Mouse (Mus musculus): ENCODE results near the gene Myo5a. TPM values are rescaled to one million over a fixed set of nuclear protein-coding genes. Genes with fewer than 3 reads are reported as not detected.

Gene Myo5a
- polyA plus RNA-seq, 1 experiment from 2014 or later, result 34.5 TPM

DNA sequence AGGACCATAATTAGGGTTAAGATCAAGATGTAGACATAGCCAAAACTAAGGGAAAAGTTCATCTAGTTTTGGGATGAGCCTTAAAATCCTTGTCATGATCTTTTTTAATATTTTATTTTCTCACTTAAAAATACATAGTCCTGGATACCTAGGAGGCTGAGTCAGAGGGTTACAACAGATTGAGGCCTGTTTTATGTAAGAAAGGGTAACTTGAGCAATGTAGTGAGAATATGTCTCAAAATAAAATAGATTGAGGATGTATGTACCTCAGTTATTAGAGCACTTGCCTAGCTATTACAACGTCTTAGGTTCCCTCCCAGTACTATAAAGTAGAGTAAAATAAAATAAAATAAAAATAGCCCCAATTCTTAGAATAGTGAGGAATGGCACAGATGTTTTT lies 21.3 kb downstream of the Myo5a start:
- Histone ChIP-seq H3K36me3 (ENCODE audit: control insufficient read depth, insufficient read depth) (no peaks in the 10 kb centered on the region), H3K9me3 (ENCODE audit: control insufficient read depth, low read length) (no peaks in the 10 kb centered on the region), H3K4me1 (replicated peaks; ENCODE audit: control insufficient read depth, insufficient read depth, low read length) (no peaks in the 10 kb centered on the region; the same call in 1 of the 2 replicates), H3K9ac (replicated peaks; ENCODE audit: low read depth, low read length) (no peak overlapping the region), H3K27ac (ENCODE audit: low read length) (no peak overlapping the region), H3K4me3 (replicated peaks; ENCODE audit: low read length) (no peak overlapping the region), H3K4me2 (ENCODE audit: low read length) (no peak overlapping the region), H3K27me3 (replicated peaks; ENCODE audit: control insufficient read depth, insufficient read depth, low read length) (no peaks in the 10 kb centered on the region)
- WGBS, result 78% methylated on average over 1 of the region's 1 CpGs
- no peak for ATAC-seq

DNA sequence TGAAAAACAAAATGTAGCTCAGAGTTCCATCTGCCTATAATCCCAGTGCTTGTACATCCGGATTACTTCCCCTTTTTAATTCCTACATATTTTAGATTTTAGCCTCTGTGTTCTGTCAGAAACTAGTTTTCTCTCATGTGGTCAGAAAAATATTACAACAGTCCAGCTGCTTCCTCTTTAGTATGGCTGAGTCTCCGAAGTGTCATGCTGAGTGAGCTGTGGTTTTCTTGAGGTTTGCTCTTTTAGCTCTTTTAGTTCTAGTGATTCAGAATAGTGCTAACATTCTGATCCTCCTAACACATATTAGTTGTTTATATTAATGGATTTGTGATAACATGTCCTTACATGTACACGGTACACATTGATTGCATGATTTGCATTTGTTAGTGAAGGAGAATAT lies 23.9 kb downstream of the Myo5a start:
- H3K27me3 ChIP-seq (replicated peaks; ENCODE audit: control insufficient read depth, insufficient read depth, low read length), result no peaks in the 10 kb centered on the region
- WGBS, result 89% methylated on average over 3 of the region's 3 CpGs
- no peak for ATAC-seq

DNA sequence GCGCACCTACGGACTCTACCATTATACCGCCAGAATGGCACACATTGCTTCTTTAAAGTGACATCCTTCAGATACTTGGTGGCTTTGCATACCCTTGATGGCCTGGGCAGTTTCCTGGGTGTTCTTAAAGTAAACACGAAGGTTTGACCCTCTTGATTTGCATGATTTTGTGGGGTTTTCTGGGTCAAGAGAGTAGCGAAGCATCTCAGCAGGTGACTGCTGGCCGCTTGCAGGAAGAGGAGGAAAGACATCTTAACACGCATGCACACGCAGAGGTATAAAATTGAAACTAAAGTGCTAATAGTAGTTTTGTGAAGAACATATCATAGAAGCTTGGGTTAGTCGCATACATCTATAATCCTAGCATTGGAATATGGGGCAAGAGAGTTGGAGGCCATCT lies 28.1 kb downstream of the Myo5a start:
- WGBS, result 97% methylated on average over 9 of the region's 9 CpGs
- Histone ChIP-seq H3K4me2 (ENCODE audit: low read length) (no peak overlapping the region), H3K27me3 (replicated peaks; ENCODE audit: control insufficient read depth, insufficient read depth, low read length) (no peaks in the 10 kb centered on the region), H3K36me3 (ENCODE audit: control insufficient read depth, insufficient read depth) (no peaks in the 10 kb centered on the region), H3K4me3 (replicated peaks; ENCODE audit: low read length) (no peak overlapping the region), H3K27ac (ENCODE audit: low read length) (no peak overlapping the region), H3K9me3 (ENCODE audit: control insufficient read depth, low read length) (no peaks in the 10 kb centered on the region), H3K4me1 (replicated peaks; ENCODE audit: control insufficient read depth, insufficient read depth, low read length) (no peaks in the 10 kb centered on the region), H3K9ac (replicated peaks; ENCODE audit: low read depth, low read length) (no peak overlapping the region)
- ATAC-seq, result no peak

More for the DNA sequence above, 23.9 kb downstream of the Myo5a start:
- no peak overlapping the region for H3K27ac ChIP-seq (ENCODE audit: low read length)
- H3K4me2 ChIP-seq (ENCODE audit: low read length), result no peak overlapping the region
- H3K4me1 ChIP-seq (replicated peaks; ENCODE audit: control insufficient read depth, insufficient read depth, low read length), result no peaks in the 10 kb centered on the region
- H3K4me3 ChIP-seq (replicated peaks; ENCODE audit: low read length), result no peak overlapping the region
- no peak overlapping the region for H3K9ac ChIP-seq (replicated peaks; ENCODE audit: low read depth, low read length)
- H3K9me3 ChIP-seq (ENCODE audit: control insufficient read depth, low read length), result no peaks in the 10 kb centered on the region
- no peaks in the 10 kb centered on the region for H3K36me3 ChIP-seq (ENCODE audit: control insufficient read depth, insufficient read depth)

DNA sequence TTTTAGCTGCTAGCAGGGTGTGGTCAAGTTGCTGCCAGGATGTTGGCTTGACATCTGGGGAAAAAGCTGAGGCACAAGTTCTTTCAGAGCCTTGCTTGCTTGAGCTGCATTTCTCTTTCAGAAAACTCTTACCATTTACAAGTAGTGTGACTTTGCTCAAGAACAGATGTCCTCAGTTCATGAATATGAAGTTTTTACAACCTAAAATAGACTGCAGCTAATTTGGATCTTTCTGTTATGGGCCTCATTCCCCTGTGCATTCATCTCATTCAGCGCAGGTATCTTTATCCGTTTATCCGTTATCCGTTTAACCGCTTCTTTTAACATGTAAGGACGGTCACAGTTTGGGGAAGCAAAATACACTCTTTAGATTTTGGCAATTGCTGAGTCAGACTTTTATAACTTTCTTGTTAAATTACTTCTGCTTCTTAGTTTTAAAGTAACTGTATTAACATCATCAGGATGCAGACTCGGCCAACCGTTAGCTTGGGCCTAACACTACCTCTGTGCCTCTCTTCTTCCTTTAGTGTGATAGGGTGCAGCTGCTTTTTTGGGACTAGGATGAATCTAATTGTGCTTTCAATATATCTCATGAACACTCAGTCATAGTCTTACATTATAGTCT lies 29.5 kb downstream of the Myo5a start:
- ATAC-seq, result 0 out of 2 replicates have a peak, but pooled peaks have one; percentile 31
- Histone ChIP-seq H3K27me3 (replicated peaks; ENCODE audit: control insufficient read depth, insufficient read depth, low read length) (no peaks in the 10 kb centered on the region), H3K27ac (ENCODE audit: low read length) (no peak overlapping the region), H3K9ac (replicated peaks; ENCODE audit: low read depth, low read length) (no peak overlapping the region), H3K4me2 (ENCODE audit: low read length) (no peak overlapping the region), H3K36me3 (ENCODE audit: control insufficient read depth, insufficient read depth) (no peaks in the 10 kb centered on the region), H3K9me3 (ENCODE audit: control insufficient read depth, low read length) (no peaks in the 10 kb centered on the region), H3K4me3 (replicated peaks; ENCODE audit: low read length) (no peak overlapping the region), H3K4me1 (replicated peaks; ENCODE audit: control insufficient read depth, insufficient read depth, low read length) (no peaks in the 10 kb centered on the region)
- WGBS, result 87% methylated on average over 8 of the region's 8 CpGs

DNA sequence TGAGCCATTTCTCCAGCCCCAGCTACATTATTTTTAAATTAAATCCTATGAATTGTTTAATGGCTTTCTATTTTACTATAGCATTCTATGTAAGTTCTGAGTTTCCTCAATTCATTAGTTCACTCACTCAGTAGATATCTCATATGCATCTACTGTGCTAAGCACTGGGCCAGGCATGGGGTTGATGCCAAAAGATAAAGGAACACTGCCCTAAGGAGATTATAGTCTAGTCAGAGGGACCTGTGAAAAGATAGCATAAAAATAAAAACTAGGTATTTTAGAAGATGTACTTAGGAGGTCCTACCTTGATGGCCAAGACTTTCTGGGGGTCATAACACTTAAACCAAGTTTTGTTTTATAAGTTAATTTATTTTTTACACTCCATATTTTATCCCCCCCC lies 31.3 kb downstream of the Myo5a start:
- Histone ChIP-seq H3K27ac (ENCODE audit: low read length) (no peak overlapping the region), H3K36me3 (ENCODE audit: control insufficient read depth, insufficient read depth) (no peaks in the 10 kb centered on the region), H3K27me3 (replicated peaks; ENCODE audit: control insufficient read depth, insufficient read depth, low read length) (no peaks in the 10 kb centered on the region), H3K4me1 (replicated peaks; ENCODE audit: control insufficient read depth, insufficient read depth, low read length) (no peaks in the 10 kb centered on the region), H3K4me3 (replicated peaks; ENCODE audit: low read length) (no peak overlapping the region), H3K9ac (replicated peaks; ENCODE audit: low read depth, low read length) (no peak overlapping the region), H3K9me3 (ENCODE audit: control insufficient read depth, low read length) (no peaks in the 10 kb centered on the region), H3K4me2 (ENCODE audit: low read length) (no peak overlapping the region)
- no peak for ATAC-seq

DNA sequence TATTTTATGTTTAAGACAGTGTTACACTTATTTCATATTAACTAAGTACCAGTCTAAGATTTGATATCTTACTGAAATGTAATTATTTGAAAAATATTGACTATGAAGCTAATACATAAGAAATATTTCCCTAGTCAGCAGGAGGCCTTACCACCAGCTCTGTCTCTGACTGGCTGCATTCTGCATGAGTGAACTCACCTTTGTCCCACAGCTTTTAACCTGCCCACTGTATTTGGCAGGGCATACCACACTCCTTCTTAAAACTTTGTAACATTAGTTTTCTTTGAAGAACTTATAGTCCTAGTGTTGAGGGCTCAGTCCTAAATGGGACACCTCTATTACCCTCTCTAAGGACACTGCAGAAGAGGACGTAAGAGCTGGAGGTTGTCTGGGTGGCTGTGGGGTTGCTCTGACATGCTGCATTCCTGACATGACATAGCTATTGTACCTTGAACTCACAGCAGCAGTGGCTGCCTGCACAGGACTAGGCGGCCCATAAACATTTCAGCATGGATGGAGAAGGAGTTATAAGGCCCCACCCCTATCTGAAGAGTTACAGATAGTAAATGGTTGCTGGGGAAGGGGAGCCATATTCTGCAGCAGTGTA lies 45.9 kb downstream of the Myo5a start:
- H3K4me2 ChIP-seq (ENCODE audit: low read length), result no peak overlapping the region
- no peaks in the 10 kb centered on the region for H3K27me3 ChIP-seq (replicated peaks; ENCODE audit: control insufficient read depth, insufficient read depth, low read length)
- no peak overlapping the region for H3K9ac ChIP-seq (replicated peaks; ENCODE audit: low read depth, low read length)
- 81% methylated on average over 2 of the region's 2 CpGs for WGBS
- H3K36me3 ChIP-seq (ENCODE audit: control insufficient read depth, insufficient read depth), result peaks cover 2% of the 10 kb centered on the region; the same call in 1 of the 2 replicates
- H3K4me1 ChIP-seq (replicated peaks; ENCODE audit: control insufficient read depth, insufficient read depth, low read length), result no peaks in the 10 kb centered on the region
- ATAC-seq, result no peak
- no peaks in the 10 kb centered on the region for H3K9me3 ChIP-seq (ENCODE audit: control insufficient read depth, low read length)
- H3K4me3 ChIP-seq (replicated peaks; ENCODE audit: low read length), result no peak overlapping the region
- no peak overlapping the region for H3K27ac ChIP-seq (ENCODE audit: low read length)

DNA sequence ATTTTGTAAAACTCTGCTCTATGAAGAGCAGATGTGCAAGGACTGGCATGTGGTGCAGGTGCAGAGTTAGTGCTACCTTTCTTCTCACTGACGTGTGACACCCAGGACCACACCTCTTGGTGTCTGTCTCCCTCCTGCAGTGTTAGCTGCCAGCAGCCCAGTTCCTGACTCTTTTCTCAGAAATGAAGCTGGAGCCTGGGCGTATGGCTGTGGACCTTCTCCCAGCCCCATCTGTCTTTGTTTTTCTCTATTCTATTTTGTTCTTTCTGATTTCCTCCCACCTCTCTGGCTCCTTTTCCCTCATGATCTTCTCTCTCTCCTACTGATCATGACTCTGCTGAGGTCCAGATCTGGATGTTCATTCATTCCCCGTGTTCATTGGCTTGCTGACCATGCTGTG lies 50.3 kb downstream of the Myo5a start:
- Histone ChIP-seq H3K36me3 (ENCODE audit: control insufficient read depth, insufficient read depth) (peaks cover 2% of the 10 kb centered on the region; the same call in 1 of the 2 replicates), H3K27me3 (replicated peaks; ENCODE audit: control insufficient read depth, insufficient read depth, low read length) (no peaks in the 10 kb centered on the region), H3K9ac (replicated peaks; ENCODE audit: low read depth, low read length) (no peak overlapping the region), H3K27ac (ENCODE audit: low read length) (no peak overlapping the region), H3K4me1 (replicated peaks; ENCODE audit: control insufficient read depth, insufficient read depth, low read length) (no peaks in the 10 kb centered on the region), H3K4me3 (replicated peaks; ENCODE audit: low read length) (no peak overlapping the region), H3K4me2 (ENCODE audit: low read length) (no peak overlapping the region), H3K9me3 (ENCODE audit: control insufficient read depth, low read length) (no peaks in the 10 kb centered on the region)
- no peak for ATAC-seq
- WGBS, result 85% methylated on average over 3 of the region's 3 CpGs

DNA sequence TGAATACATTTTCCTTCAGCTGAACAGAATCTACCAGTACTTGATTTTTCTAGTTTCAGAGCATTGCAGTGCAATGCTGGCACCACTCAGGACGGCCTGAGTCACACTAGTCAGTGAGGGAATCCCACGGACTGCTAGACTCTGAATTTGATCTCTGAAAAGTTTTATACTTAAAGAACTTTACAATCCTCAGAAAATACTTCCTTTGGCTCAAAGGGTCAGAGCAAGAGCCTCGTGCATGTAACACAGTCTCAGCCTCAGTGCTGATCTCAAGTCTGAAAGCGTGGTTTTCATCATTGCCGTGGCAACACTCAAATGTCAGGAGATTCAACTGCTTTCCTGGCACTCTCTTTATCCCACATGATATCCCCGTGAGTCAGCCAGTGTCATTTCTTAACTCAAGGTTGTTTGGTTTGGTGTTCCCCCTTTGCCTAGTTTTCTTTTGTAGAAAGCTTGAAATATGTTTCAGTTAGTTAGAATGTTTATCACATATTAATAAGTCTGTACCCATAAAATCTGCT lies 53.4 kb downstream of the Myo5a start:
- H3K9me3 ChIP-seq (ENCODE audit: control insufficient read depth, low read length), result no peaks in the 10 kb centered on the region
- no peaks in the 10 kb centered on the region for H3K4me1 ChIP-seq (replicated peaks; ENCODE audit: control insufficient read depth, insufficient read depth, low read length)
- peaks cover 8% of the 10 kb centered on the region; the same call in 1 of the 2 replicates for H3K36me3 ChIP-seq (ENCODE audit: control insufficient read depth, insufficient read depth)
- no peak overlapping the region for H3K4me2 ChIP-seq (ENCODE audit: low read length)
- no peak overlapping the region for H3K4me3 ChIP-seq (replicated peaks; ENCODE audit: low read length)
- H3K9ac ChIP-seq (replicated peaks; ENCODE audit: low read depth, low read length), result no peak overlapping the region
- H3K27me3 ChIP-seq (replicated peaks; ENCODE audit: control insufficient read depth, insufficient read depth, low read length), result no peaks in the 10 kb centered on the region
- 60% methylated on average over 6 of the region's 6 CpGs for WGBS
- no peak overlapping the region for H3K27ac ChIP-seq (ENCODE audit: low read length)
- ATAC-seq, result no peak

DNA sequence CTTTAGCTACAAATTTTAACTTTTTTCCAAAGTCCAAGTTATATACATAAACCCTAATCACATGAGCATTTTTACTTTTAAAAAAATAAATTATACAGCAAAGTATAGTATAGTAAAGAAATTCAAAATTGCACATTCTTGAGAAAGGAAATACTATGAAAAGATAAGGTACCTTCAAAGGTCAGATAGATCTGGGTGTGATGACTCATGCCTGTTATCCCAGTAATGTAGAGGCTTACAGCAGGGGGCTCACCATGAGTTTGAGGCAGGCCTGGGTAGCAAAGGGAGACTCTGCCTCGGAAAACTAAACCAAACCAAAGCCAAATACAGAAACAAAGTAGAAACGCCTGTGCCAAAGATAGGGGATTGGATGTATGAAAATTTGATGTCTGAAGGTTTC lies 59.7 kb downstream of the Myo5a start:
- no peak overlapping the region for H3K4me3 ChIP-seq (replicated peaks; ENCODE audit: low read length)
- H3K27ac ChIP-seq (ENCODE audit: low read length), result no peak overlapping the region
- no peaks in the 10 kb centered on the region for H3K9me3 ChIP-seq (ENCODE audit: control insufficient read depth, low read length)
- no peaks in the 10 kb centered on the region for H3K27me3 ChIP-seq (replicated peaks; ENCODE audit: control insufficient read depth, insufficient read depth, low read length)
- H3K9ac ChIP-seq (replicated peaks; ENCODE audit: low read depth, low read length), result no peak overlapping the region
- ATAC-seq, result no peak
- peaks cover 20% of the 10 kb centered on the region for H3K36me3 ChIP-seq (ENCODE audit: control insufficient read depth, insufficient read depth)
- H3K4me1 ChIP-seq (replicated peaks; ENCODE audit: control insufficient read depth, insufficient read depth, low read length), result no peaks in the 10 kb centered on the region
- WGBS, result 74% methylated on average over 2 of the region's 2 CpGs
- no peak overlapping the region for H3K4me2 ChIP-seq (ENCODE audit: low read length)
